Mouse (Mus musculus): ENCODE results near the gene Shisa8.
A peak's percentile ranks its signal among the peaks of the same experiment; 100 is the strongest.
"Not testable (repeated sequence)": the region's sequence is repeated elsewhere in the genome, so short reads cannot be mapped to it uniquely, and the experiment has no call there.

Gene Shisa8

DNA sequence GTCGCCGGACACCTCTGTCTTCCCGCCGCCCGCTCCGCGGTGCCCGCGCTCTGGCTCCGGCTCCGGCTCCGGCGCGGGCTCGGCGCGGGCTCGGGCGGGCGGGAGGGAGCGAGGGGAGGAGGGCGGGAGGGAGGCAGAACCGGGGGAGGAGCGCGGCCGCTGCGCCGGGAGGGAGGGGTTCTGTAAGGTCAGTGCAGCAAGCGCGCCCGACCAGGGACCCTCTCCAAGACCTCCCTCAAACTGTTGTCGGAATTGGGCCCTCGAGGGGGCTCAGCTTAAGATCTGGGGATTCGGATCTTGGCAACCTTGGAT lies at the start of gene Shisa8:
Gene Shisa8, minus strand, starts transcription at position 64 of the 312 bp plus-strand sequence.
- DNase-seq (ENCODE audit: low read depth, low spot score): no peak

DNA sequence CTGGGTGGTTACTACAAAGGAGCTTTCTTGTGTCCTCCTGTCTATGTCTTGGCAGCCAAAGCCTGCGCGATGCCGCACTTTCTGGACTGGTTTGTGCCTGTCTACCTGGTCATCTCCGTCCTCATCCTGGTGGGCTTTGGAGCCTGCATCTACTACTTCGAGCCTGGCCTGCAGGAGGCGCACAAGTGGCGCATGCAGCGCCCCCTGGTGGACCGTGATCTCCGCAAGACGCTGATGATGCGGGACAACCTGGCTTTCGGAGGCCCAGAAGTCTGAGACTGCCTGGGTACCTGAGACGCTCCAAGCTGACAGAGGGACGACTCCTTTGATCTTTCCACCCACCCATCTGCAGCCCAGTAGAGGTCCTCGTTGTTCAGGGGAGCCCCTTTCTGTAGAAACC lies 46.9 kb upstream of the Shisa8 start:
- peak; percentile 85 for DNase-seq (ENCODE audit: low read depth, low spot score)

DNA sequence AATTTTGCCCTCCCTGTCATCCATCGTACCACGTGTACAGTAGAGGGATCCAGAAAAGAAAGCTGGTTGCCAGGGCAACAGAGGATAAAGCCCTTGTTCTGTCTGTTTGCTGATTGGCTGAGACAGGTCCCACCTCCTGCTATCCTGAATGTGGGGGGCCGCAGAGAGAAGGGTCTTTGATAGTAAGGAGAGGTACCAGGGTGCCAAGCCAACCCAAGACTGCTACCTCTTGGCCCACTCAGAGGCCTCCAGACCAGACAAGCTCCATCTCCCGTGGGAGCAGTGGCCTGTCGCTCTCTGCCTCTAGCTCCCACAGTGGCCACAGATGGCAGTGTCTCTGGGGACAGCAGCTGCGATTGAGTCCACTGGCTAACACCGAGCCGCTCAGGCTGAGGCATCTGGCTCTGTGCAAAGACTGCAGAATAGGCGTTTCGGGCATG lies 43.3 kb upstream of the Shisa8 start:
- no peak for DNase-seq (ENCODE audit: low read depth, low spot score)

DNA sequence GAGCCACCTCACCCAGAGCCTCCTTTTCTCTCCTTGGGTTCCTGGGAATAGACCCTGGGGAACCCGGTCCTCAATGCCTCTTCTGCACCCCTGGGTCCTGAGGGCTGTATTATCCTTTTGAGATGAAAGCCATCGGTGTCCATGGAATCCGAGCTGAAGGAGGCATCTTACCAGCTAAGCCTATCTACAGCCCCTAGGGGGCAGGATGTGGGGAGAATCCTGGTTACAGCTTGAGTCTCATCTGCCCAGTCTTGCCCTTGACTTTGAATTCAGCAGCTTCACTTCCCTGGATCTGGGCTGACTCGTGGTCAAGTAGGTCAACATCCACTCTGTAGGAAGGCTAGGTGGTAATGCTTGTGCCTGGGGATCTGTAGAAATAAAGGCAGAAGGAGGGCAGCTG lies 42.6 kb upstream of the Shisa8 start:
- DNase-seq (ENCODE audit: low read depth, low spot score): no peak

- no peak for DNase-seq (ENCODE audit: low read depth, low spot score)
Measured at GRCm38 (mm10) chr15:82252097-82252496, 39.5 kb upstream of the Shisa8 start, which contains the start of gene 1500009C09Rik. Gene 1500009C09Rik (plus strand): TSS chr15:82252397.

GRCm38 (mm10) chr15:82251579-82251978 lies 39.0 kb upstream of the Shisa8 start:
- DNase-seq (ENCODE audit: low read depth, low spot score): peak; percentile 43

- no peak for DNase-seq (ENCODE audit: low read depth, low spot score)
Measured at GRCm38 (mm10) chr15:82247131-82247776, 34.6 kb upstream of the Shisa8 start.

DNA sequence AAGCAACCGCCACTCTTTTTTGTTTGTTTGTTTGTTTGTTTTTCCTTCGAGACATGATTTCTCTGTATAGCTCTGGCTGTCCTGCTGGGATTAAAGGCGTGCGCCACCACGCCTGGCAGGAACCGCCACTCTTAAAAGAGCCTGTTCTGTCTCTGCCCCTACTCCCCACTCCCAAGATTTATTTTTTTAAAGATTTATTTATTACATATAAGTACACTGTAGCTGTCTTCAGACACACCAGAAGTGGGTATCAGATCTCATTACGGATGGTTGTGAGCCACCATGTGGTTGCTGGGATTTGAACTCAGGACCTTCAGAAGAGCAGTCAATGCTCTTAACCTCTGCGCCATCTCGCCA lies 32.2 kb upstream of the Shisa8 start:
- DNase-seq (ENCODE audit: low read depth, low spot score): not testable (repeated sequence)

GRCm38 (mm10) chr15:82244115-82244804 lies 31.6 kb upstream of the Shisa8 start, which contains the start of gene Cenpm:
Gene Cenpm (minus strand): TSS chr15:82244748.
- DNase-seq (ENCODE audit: low read depth, low spot score): peak; percentile 95

DNA sequence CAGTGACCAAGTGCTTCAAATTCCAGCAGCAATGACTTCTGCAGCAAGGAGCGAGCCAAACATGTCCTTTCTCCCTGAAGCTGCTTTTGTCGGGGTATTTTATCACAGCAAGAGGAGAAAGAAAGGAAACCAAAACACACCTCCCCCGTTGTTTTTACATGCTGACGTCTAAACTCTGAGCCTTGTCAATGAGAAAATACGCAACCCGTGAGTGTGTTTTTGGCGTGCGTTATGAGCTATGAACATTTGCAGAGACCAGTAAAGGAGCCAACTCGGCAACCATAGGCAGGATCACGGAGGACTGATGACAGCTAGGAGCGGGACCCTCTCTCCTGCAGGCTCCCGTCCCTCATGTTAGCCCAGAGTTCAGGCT lies 31.1 kb upstream of the Shisa8 start:
- DNase-seq (ENCODE audit: low read depth, low spot score): peak; percentile 52

GRCm38 (mm10) chr15:82243311-82243710 lies 30.7 kb upstream of the Shisa8 start:
- peak; percentile 18 for DNase-seq (ENCODE audit: low read depth, low spot score)

GRCm38 (mm10) chr15:82236565-82236964 lies 23.9 kb upstream of the Shisa8 start:
- DNase-seq (ENCODE audit: low read depth, low spot score): peak; percentile 91

- no peak for DNase-seq (ENCODE audit: low read depth, low spot score)
Measured at GRCm38 (mm10) chr15:82235661-82236060, 23.0 kb upstream of the Shisa8 start.

GRCm38 (mm10) chr15:82232651-82233050 lies 20.0 kb upstream of the Shisa8 start:
- DNase-seq (ENCODE audit: low read depth, low spot score): no peak

DNA sequence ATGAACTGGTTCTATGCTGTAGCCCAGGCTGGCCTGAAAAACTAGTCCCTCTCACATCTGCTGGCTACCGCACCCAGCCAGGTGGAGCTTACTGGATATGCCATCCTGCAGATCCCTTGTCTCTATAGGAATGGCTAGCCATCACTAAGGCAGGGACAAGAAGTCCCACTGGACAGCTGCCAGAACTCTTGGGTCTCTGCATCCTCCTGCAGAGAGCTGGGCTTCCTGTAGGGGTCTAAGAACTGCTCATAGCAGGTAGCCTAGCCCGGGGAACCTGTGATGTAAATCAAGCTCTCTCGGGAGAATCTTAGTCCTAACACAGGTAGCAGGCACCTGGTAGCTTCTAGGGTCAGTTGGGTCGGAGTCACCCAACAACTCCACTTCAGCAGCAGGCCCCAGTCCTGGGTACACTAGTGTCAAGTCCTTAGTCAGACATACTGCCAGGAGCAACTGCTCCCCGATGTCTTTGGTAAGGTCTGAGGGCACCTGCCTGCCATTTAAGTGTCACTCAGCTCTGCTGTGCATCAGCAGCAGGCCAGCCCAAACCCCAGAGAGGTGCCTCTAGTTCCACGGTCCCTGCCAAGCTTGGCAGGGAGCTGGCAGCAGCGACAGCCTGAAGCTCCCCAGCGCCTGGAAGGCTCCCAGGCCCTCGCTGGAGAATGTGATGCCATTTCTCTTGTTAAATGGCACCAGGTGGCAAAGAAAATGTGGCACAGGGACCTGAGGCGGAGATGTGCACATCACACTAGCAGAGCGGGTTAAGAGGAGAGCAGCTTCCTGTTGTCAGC lies 19.2 kb upstream of the Shisa8 start:
- DNase-seq (ENCODE audit: low read depth, low spot score): no peak

GRCm38 (mm10) chr15:82231100-82231499 lies 18.5 kb upstream of the Shisa8 start:
- DNase-seq (ENCODE audit: low read depth, low spot score): no peak

- no peak for DNase-seq (ENCODE audit: low read depth, low spot score)
Measured at GRCm38 (mm10) chr15:82230098-82230611, 17.5 kb upstream of the Shisa8 start.

DNA sequence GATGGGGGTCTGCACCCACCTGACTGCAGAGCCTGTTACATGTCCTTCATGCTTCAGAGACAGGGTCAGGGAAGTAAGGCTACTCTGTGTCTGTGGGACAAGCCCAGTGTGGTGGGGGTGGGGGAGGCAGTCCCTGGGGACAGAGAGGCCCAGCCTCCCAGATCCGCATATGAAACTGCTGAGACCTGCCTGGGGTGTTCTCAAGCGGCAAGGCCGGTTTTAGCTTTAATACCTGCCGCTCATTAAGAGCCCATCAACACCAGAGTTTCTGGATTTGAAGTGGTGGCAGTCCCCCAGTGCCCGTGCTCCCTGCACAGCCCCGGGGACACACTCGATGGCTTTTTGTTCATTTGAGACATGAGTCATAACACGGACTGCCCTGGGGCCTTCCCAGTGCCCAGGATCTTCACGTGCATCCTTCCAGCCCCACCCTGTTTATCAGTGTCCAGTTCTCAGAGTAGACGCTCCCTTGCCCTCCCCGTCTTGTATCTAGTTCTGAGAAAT lies 17.0 kb upstream of the Shisa8 start:
- no peak for DNase-seq (ENCODE audit: low read depth, low spot score)

DNA sequence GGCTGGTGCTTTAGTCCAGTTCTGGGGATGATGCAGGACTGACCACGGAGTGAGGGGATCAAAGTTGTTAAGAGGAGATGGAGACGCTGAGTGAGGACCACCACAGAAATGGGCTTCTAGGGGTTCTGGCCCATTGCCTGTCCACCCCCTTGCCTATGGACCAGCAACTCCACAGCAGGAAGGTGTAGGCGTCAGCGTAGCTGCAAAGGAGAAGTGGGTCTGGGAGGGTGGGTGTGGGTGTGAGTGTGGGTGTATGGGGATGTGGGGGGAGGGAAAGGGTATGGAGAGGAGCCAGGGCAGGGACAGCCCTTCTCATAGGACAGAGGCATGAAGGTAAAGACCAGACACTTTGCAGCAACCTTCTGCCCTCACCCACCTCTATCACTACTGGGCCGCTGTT lies 13.2 kb upstream of the Shisa8 start:
- DNase-seq (ENCODE audit: low read depth, low spot score): no peak

- no peak for DNase-seq (ENCODE audit: low read depth, low spot score)
Measured at GRCm38 (mm10) chr15:82224602-82225215, 12.1 kb upstream of the Shisa8 start.

DNA sequence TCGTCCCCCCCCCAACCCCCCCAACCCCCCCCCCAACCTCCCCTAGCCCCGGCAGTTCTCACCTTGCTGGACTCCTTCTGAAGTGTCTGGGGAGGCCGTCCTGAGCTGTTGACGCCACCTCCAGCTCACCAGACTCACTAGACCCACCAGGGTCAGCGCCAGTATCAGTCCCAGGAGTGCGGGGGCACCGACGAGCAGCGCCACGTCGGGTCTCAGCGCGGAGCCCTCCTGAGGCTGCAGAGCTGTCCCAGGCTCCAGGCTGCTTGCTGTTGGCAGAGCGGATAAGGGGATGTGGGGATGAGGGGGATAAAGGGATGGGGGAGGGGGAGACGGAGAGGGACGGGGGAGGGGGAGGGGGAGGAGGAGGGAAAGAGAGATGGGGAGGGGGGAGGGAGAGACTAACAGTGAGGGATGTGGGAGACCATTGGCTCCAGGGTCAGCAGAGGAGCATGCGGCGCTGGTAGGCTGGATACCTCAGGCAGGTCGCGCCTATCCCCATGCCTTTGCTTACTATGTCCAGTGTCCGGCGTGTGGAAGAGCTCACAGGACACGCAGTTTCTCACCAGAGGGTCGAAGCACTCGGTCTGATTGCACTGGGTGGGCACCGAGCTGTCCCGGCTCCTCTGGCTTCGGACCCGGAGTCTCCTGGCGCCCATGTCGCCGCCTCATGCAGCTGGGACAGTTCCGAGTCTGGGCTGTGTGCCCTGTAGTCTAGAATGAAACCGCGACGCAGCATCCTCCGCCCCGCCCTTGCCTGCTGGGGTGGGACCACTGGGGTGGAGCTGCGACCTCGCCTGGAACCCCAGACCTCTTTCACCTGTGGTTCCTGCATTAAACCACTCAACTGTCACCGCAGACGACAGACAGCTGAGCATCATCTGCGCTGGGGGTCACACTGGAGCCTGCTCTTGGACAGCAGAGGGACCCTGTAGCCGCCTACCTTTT lies 11.3 kb upstream of the Shisa8 start, which contains the start of gene Tnfrsf13c:
Gene Tnfrsf13c, minus strand, starts transcription at position 713 of the 945 bp plus-strand sequence.
- peak; percentile 58 for DNase-seq (ENCODE audit: low read depth, low spot score)

All from CD4-positive, CD25-positive, alpha-beta regulatory T cell, adult 2 months (primary cell).